ENCODE assay signal across 9 mouse cellular contexts in genomic region chr16:38602989-38603804, GRCm38 (mm10). TPM values are rescaled to one million over a fixed set of nuclear protein-coding genes. Genes with fewer than 3 reads are reported as not detected.
A peak's percentile ranks its signal among the peaks of the same experiment; 100 is the strongest.
DNase-seq lines count a peak whose midpoint lies in the region; ATAC-seq lines count a peak whose summit lies in the region.
"Had no signal": no experiment of that assay in that cellular context is flagged by ENCODE, and none has a peak within 500 bp of the region (broad histone marks: within the 10 kb centered on the region; RNA-seq: fewer than 3 reads in every experiment).

No protein-coding gene starts in this region.

- no peaks in the 10 kb centered on the region for H3K27me3 ChIP-seq in midbrain, embryonic 11.5 days (ENCODE audit: control insufficient read depth, insufficient read depth, low read length)
- no peaks in the 10 kb centered on the region for H3K27me3 ChIP-seq in midbrain, embryonic 16.5 days (ENCODE audit: control insufficient read depth, insufficient read depth, low read depth, low read length)
- no peaks in the 10 kb centered on the region for H3K27me3 ChIP-seq in embryonic facial prominence, embryonic 12.5 days
- no peaks in the 10 kb centered on the region for H3K27me3 ChIP-seq in hindbrain, embryonic 16.5 days (replicated peaks; ENCODE audit: control insufficient read depth, insufficient read depth, low read length)
- H3K27me3 ChIP-seq in liver, embryonic 15.5 days: no peaks in the 10 kb centered on the region
- H3K27me3 ChIP-seq: limb, embryonic 12.5 days had no signal

- H3K9me3 ChIP-seq in midbrain, embryonic 11.5 days (ENCODE audit: control insufficient read depth, low read length): no peaks in the 10 kb centered on the region
- H3K9me3 ChIP-seq in midbrain, embryonic 16.5 days (replicated peaks; ENCODE audit: control insufficient read depth, low read length, poor library complexity, severe bottlenecking): no peaks in the 10 kb centered on the region
- no peaks in the 10 kb centered on the region for H3K9me3 ChIP-seq in embryonic facial prominence, embryonic 12.5 days
- H3K9me3 ChIP-seq in hindbrain, embryonic 16.5 days (ENCODE audit: control insufficient read depth, low read length): no peaks in the 10 kb centered on the region
- H3K9me3 ChIP-seq in liver, embryonic 15.5 days (replicated peaks): no peaks in the 10 kb centered on the region
- H3K9me3 ChIP-seq: limb, embryonic 12.5 days had no signal

- WGBS in midbrain, embryonic 11.5 days: 48% methylated on average over 11 of the region's 11 CpGs
- WGBS in midbrain, embryonic 16.5 days: 53% methylated on average over 11 of the region's 11 CpGs
- 47% methylated on average over 11 of the region's 11 CpGs for WGBS in embryonic facial prominence, embryonic 12.5 days
- 40% methylated on average over 11 of the region's 11 CpGs for WGBS in hindbrain, embryonic 16.5 days
- 52% methylated on average over 11 of the region's 11 CpGs for WGBS in liver, embryonic 15.5 days (ENCODE audit: insufficient replicate concordance)

- ATAC-seq in midbrain, embryonic 11.5 days (ENCODE audit: low FRiP score): no peak
- no peak for ATAC-seq in midbrain, embryonic 16.5 days
- no peak for ATAC-seq in embryonic facial prominence, embryonic 12.5 days (ENCODE audit: insufficient number of reproducible peaks, insufficient read depth, low FRiP score, low TSS enrichment)
- ATAC-seq in hindbrain, embryonic 16.5 days: peak; percentile 72
- no peak for ATAC-seq in liver, embryonic 15.5 days (ENCODE audit: insufficient read depth)
- ATAC-seq in erythroid progenitor cell, adult 5-6 weeks (replicated peaks; ENCODE audit: low FRiP score, poor library complexity, severe bottlenecking): no peak

- no peaks in the 10 kb centered on the region for H3K36me3 ChIP-seq in midbrain, embryonic 11.5 days (ENCODE audit: control insufficient read depth, insufficient read depth, low read length)
- no peaks in the 10 kb centered on the region for H3K36me3 ChIP-seq in midbrain, embryonic 16.5 days (ENCODE audit: control insufficient read depth, insufficient read depth, low read length)
- H3K36me3 ChIP-seq in embryonic facial prominence, embryonic 12.5 days: peaks cover 28% of the 10 kb centered on the region
- H3K36me3 ChIP-seq in hindbrain, embryonic 16.5 days (ENCODE audit: control insufficient read depth, insufficient read depth, low read length): no peaks in the 10 kb centered on the region
- no peaks in the 10 kb centered on the region for H3K36me3 ChIP-seq in liver, embryonic 15.5 days (replicated peaks)

- H3K27ac ChIP-seq in midbrain, embryonic 11.5 days (ENCODE audit: low read depth, low read length): no peak overlapping the region
- no peak overlapping the region for H3K27ac ChIP-seq in midbrain, embryonic 16.5 days (ENCODE audit: low read length)
- H3K27ac ChIP-seq in embryonic facial prominence, embryonic 12.5 days: no peak overlapping the region
- no peak overlapping the region; the same call in 1 of the 2 replicates for H3K27ac ChIP-seq in hindbrain, embryonic 16.5 days (ENCODE audit: low read depth, low read length)
- H3K27ac ChIP-seq in liver, embryonic 15.5 days (replicated peaks): no peak overlapping the region
- H3K27ac ChIP-seq: limb, embryonic 12.5 days had no signal

- H3K4me3 ChIP-seq in midbrain, embryonic 11.5 days (ENCODE audit: low read depth, low read length): no peak overlapping the region
- no peak overlapping the region for H3K4me3 ChIP-seq in midbrain, embryonic 16.5 days (ENCODE audit: low read depth, low read length)
- H3K4me3 ChIP-seq in embryonic facial prominence, embryonic 12.5 days: no peak overlapping the region
- H3K4me3 ChIP-seq in hindbrain, embryonic 16.5 days (ENCODE audit: low read length): no peak overlapping the region
- H3K4me3 ChIP-seq in liver, embryonic 15.5 days (replicated peaks): no peak overlapping the region
- H3K4me3 ChIP-seq: limb, embryonic 12.5 days had no signal

- H3K9ac ChIP-seq in midbrain, embryonic 11.5 days (ENCODE audit: low read length): no peak overlapping the region
- no peak overlapping the region for H3K9ac ChIP-seq in midbrain, embryonic 16.5 days (ENCODE audit: low read depth, low read length)
- H3K9ac ChIP-seq in embryonic facial prominence, embryonic 12.5 days: no peak overlapping the region
- H3K9ac ChIP-seq in hindbrain, embryonic 16.5 days (ENCODE audit: low read depth, low read length): no peak overlapping the region
- no peak overlapping the region for H3K9ac ChIP-seq in liver, embryonic 15.5 days
- H3K9ac ChIP-seq: limb, embryonic 12.5 days had no signal

- H3K4me2 ChIP-seq in midbrain, embryonic 11.5 days: no peak overlapping the region
- no peak overlapping the region for H3K4me2 ChIP-seq in midbrain, embryonic 16.5 days (ENCODE audit: low read length)
- H3K4me2 ChIP-seq in embryonic facial prominence, embryonic 12.5 days (replicated peaks): 0 out of 2 replicates have a peak overlapping the region, but pooled peaks have one; percentile 11
- H3K4me2 ChIP-seq in hindbrain, embryonic 16.5 days (ENCODE audit: low read length): 0 out of 2 replicates have a peak overlapping the region, but pooled peaks have one; percentile 3
- H3K4me2 ChIP-seq in liver, embryonic 15.5 days: peak overlapping the region; percentile 18; the same call in 1 of the 2 replicates
- H3K4me2 ChIP-seq: limb, embryonic 12.5 days had no signal

- no peaks in the 10 kb centered on the region for H3K4me1 ChIP-seq in midbrain, embryonic 11.5 days (ENCODE audit: control insufficient read depth, insufficient read depth, low read length)
- no peaks in the 10 kb centered on the region for H3K4me1 ChIP-seq in midbrain, embryonic 16.5 days (ENCODE audit: control insufficient read depth, insufficient read depth, low read length)
- no peaks in the 10 kb centered on the region for H3K4me1 ChIP-seq in embryonic facial prominence, embryonic 12.5 days
- 0 out of 2 replicates have a peak, but pooled peaks cover 4% of the 10 kb centered on the region for H3K4me1 ChIP-seq in hindbrain, embryonic 16.5 days (ENCODE audit: control insufficient read depth, insufficient read depth, low read depth, low read length)
- no peaks in the 10 kb centered on the region for H3K4me1 ChIP-seq in liver, embryonic 15.5 days (replicated peaks)
- H3K4me1 ChIP-seq: limb, embryonic 12.5 days had no signal

- DNase-seq in midbrain, embryonic 11.5 days (ENCODE audit: low spot score, missing footprints): peak; percentile 66
- peak; percentile 85 for DNase-seq in brain, adult 2 months (ENCODE audit: low read depth, low spot score)
- DNase-seq in urinary bladder, adult 2 months (ENCODE audit: low spot score): no peak

RNA-seq across cellular contexts. Expression of gene Tmem39a, which starts 44.7 kb away (rescaled TPM):
- polyA plus RNA-seq in midbrain, embryonic 11.5 days (2014; fragmentation: Nextera tagmentation; extraction: Ambion mirVana): 79.4 and 80.5 TPM in 2 replicates
- polyA plus RNA-seq in midbrain, embryonic 16.5 days (2015; fragmentation: Nextera tagmentation; extraction: Ambion mirVana): 32.0 and 33.8 TPM in 2 replicates
- polyA plus RNA-seq in embryonic facial prominence, embryonic 12.5 days (2016; fragmentation: Nextera tagmentation; extraction: Ambion mirVana): 119 and 131 TPM in 2 replicates
- polyA plus RNA-seq in hindbrain, embryonic 16.5 days (2015; fragmentation: Nextera tagmentation; extraction: Ambion mirVana): 32.0 and 37.0 TPM in 2 replicates
- 31.4 and 38.1 TPM in 2 replicates for polyA plus RNA-seq in liver, embryonic 15.5 days (2015; fragmentation: Nextera tagmentation; extraction: Ambion mirVana)
- total RNA-seq in erythroid progenitor cell, adult 5-6 weeks (2015; ENCODE audit: low replicate concordance): 28.5 and 33.9 TPM in 2 replicates
- total RNA-seq in erythroid progenitor cell, adult 5-6 weeks (2017; ENCODE audit: low replicate concordance): 5.3 and 16.8 TPM in 2 replicates
- 72.3 and 91.6 TPM in 2 replicates for polyA plus RNA-seq in urinary bladder, adult 2 months (2012; rRNA removed)

RNA-seq across cellular contexts. Expression of gene Poglut1, which starts 53.1 kb away (rescaled TPM):
- polyA plus RNA-seq in midbrain, embryonic 11.5 days (2014; fragmentation: Nextera tagmentation; extraction: Ambion mirVana): 68.4 and 75.9 TPM in 2 replicates
- 51.4 and 54.8 TPM in 2 replicates for polyA plus RNA-seq in midbrain, embryonic 16.5 days (2015; fragmentation: Nextera tagmentation; extraction: Ambion mirVana)
- polyA plus RNA-seq in embryonic facial prominence, embryonic 12.5 days (2016; fragmentation: Nextera tagmentation; extraction: Ambion mirVana): 78.8 and 84.8 TPM in 2 replicates
- polyA plus RNA-seq in hindbrain, embryonic 16.5 days (2015; fragmentation: Nextera tagmentation; extraction: Ambion mirVana): 50.1 and 55.8 TPM in 2 replicates
- 7.1 and 7.6 TPM in 2 replicates for polyA plus RNA-seq in liver, embryonic 15.5 days (2015; fragmentation: Nextera tagmentation; extraction: Ambion mirVana)
- 2.9 and 10.8 TPM in 2 replicates for total RNA-seq in erythroid progenitor cell, adult 5-6 weeks (2015; ENCODE audit: low replicate concordance)
- 5.3 TPM in 1 of 2 replicates, not detected in the other for total RNA-seq in erythroid progenitor cell, adult 5-6 weeks (2017; ENCODE audit: low replicate concordance)
- 39.9 and 40.8 TPM in 2 replicates for polyA plus RNA-seq in urinary bladder, adult 2 months (2012; rRNA removed)

Comparison
In these comparisons a context has a peak if more than half of its experiments do, and no peak if none do; other contexts are left out.
1. H3K4me2 ChIP-seq: peak in embryonic facial prominence, embryonic 12.5 days (single experiment), hindbrain, embryonic 16.5 days (single experiment) and liver, embryonic 15.5 days (single experiment); none in midbrain, embryonic 11.5 days (single experiment) and midbrain, embryonic 16.5 days (single experiment).